Mouse (Mus musculus): ENCODE measurements around the gene Plcb1.

The Plcb1 gene

GRCm38 (mm10) chr2:134838185-134838584, 52.3 kb downstream of the Plcb1 start:
- no peak for DNase-seq (ENCODE audit: low spot score)

DNA sequence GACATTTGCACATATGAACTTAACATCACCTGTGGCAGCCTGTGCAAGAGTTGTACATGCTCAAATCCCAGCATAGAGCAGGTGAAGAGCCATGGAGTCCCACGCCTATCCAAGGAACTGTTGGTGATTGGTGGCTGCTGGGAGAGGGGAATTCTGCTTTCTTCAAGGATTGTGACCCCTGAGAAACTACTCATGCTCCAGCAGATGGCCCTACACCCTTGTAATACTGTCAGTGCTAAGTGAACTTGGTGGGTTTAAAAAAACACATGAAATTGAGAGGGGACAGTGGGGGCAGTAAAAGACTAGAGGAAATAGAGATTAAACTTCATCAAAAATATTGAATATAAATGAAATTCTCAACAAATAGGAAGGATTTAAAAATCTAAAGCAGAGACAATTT, 53.0 kb downstream of the Plcb1 start:
- no peak for DNase-seq (ENCODE audit: low spot score)

DNA sequence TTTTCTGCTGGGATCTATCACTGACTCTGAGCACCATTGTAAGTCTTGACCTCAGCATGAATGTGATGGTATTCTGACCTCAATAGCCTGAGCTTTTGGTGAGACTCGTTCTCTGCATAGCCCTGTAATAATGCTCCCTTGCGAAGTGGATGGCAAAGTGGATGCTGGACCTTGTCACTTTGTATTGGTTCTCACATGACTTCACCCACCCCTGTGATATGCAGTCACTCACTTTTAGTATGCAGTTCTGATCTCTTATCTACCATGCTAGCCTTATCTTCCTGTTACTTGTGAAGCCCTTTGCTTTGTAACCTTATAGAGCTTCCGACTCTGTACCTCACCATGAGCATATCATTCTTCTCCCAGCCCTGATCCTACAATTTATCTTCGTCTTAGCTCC, 57.0 kb downstream of the Plcb1 start:
- DNase-seq (ENCODE audit: low spot score): no peak

GRCm38 (mm10) chr2:134844391-134845238, 58.7 kb downstream of the Plcb1 start:
- no peak for DNase-seq (ENCODE audit: low spot score)

- DNase-seq (ENCODE audit: low spot score): no peak
Observed at GRCm38 (mm10) chr2:134845239-134845738, 59.4 kb downstream of the Plcb1 start.

DNA sequence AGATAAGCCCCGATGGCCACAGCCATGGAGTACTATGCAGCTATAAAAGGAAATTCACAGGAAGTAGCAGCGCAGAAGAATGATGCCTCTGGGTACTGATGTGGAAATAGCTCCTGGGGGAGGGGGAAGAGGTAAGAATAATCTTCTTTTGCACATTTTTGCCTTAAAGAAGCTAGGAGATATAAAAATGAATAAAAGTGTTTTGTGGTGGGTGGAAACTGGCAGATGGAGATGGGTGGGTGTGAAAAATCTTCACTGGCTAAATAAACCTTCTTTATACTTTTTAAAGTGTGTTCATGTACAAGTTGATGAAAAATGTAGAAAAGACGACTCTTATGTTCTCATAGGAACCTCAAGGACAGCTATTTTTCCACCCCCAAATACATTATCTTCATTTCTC, 60.7 kb downstream of the Plcb1 start:
- DNase-seq (ENCODE audit: low spot score): no peak

- DNase-seq (ENCODE audit: low spot score): no peak
Observed at GRCm38 (mm10) chr2:134851189-134852171, 65.6 kb downstream of the Plcb1 start.

- no peak for DNase-seq (ENCODE audit: low spot score)
Observed at GRCm38 (mm10) chr2:134856239-134856638, 70.4 kb downstream of the Plcb1 start.

DNA sequence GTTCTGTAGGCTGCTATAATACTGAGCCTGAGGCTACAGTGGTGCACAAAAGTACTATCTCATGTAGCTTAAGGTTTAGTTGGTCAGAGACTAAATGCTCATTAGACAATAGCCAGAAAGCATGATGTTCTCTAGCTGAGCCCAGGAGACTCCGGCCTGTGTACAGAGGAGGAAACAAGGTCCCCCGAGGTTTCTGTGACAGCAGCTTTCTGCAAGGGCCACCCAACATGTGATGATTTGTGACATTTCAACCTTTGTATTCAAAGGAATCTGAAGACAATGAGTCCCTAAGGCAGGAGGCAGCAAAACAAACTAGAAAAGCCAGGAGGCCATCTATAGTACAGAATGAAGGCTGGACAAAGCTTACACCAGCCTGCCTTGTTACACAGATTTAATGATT, 70.8 kb downstream of the Plcb1 start:
- DNase-seq (ENCODE audit: low spot score): no peak

- peak; percentile 62 for DNase-seq (ENCODE audit: low spot score)
Observed at GRCm38 (mm10) chr2:134864985-134865645, 79.2 kb downstream of the Plcb1 start.

DNA sequence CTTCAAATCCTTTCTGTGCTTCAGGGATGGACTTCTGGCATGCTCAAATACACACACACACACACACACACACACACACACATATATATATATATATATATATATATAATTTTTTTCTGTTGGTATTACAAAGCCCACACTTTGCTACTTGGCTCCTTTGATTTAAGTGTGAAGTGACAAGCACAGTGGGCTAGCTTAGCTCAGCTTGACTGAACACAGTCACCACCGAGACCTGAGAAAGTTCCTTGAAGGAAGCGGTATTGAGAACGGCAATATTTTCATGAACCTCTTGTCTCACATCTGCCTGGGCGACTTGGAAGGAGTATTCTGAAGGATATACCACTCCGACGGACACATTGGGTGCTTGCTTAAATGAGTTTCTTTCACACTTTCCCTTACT, 81.5 kb downstream of the Plcb1 start:
- DNase-seq (ENCODE audit: low spot score): no peak

GRCm38 (mm10) chr2:134871692-134872489, 86.0 kb downstream of the Plcb1 start:
- no peak for DNase-seq (ENCODE audit: low spot score)

- DNase-seq (ENCODE audit: low spot score): no peak
Observed at GRCm38 (mm10) chr2:134872490-134872781, 86.6 kb downstream of the Plcb1 start.

DNA sequence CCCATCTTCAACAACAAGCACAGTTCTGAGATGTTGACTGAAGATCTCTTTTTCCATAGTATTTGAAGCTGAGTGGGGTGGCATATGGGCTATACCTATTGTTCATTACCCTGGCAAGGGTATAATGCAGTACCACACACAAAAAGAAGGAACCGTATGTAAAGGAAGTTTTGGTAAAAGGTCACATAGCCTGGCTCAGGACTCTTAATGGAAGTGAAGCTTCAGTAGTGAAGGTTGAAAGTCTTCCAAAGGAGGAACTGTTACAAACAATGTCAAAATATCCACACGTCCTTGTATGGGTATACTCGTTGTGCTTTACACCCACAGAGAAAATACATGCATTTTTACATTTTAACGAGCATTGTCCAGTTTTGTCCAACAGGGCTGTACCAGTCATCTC, 91.3 kb downstream of the Plcb1 start:
- DNase-seq (ENCODE audit: low spot score): no peak

DNA sequence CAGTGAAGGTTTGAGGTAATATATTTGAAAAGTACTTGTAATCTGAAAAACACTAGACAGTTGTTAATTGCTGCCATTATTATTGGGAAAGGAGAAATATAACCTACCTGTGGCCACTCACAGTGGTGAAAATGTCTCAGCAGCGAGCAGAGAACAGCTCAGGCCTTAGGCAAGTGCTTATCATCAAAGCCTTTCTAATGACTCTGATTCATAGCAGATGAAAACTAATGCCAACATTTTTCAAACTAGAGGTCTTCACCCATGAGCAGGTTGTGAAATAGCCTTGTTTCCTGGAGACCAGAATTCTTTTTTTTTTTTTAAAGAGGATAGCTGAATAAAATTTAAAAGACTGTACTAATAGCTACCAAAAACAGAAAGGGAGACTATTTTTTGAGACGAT, 105.3 kb downstream of the Plcb1 start:
- no peak for DNase-seq (ENCODE audit: low spot score)

DNA sequence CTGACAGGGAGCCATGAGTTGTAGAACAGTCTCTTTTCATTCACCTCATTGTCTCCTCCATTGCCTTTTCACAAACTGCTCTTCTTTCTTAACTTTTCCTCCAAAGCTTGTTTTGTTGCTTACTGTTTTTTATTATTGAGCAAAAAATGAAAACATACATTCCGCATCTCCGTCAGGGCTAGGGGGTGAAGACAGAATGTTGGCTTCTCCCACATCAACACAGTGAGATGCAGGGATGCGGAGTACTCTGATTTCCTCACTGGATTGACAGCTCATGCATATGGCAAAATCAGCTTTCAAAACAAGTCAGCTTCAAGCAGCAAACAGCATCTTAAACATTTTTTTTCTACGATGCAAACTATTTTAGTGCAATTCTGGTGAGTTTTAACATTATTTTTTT, 108.9 kb downstream of the Plcb1 start:
- DNase-seq (ENCODE audit: low spot score): no peak

DNA sequence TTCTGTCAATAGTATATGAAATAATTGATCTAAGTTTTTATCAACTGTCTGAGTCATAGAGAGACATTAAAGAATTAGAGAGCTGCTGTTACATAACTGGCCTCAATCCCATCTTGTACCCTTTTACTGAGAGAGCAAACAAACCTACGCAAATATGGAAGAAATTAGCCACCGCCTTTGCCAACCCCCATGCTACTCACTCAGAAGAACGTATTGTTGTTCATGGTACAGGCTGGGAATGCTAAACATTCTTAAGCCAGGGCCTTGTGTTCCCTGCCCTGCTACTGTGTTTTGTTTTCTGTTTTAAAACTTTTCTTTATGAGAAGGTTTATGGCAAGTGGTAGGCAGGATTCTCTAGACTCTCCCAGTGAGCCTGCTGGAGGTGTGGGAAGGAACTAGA, 110.3 kb downstream of the Plcb1 start:
- DNase-seq (ENCODE audit: low spot score): no peak

DNA sequence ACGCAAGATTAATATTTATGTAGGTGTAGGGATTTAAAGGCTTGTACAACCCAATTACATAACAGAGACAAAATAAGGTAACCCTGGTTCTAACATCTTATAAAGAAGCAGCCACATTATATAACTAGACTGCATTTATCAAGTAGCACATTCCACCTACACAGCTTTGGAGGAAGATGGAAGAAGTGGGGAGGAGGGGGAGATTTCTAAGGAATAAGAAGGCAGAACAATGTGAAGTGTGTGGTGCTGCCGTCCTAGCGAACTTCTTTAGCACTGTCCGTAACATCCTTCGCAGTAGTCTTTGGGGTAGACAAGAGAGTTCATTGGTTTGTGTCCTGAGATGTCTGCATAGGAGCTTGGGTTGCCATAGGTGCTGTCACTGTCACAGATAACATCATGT, 111.2 kb downstream of the Plcb1 start:
- no peak for DNase-seq (ENCODE audit: low spot score)

DNA sequence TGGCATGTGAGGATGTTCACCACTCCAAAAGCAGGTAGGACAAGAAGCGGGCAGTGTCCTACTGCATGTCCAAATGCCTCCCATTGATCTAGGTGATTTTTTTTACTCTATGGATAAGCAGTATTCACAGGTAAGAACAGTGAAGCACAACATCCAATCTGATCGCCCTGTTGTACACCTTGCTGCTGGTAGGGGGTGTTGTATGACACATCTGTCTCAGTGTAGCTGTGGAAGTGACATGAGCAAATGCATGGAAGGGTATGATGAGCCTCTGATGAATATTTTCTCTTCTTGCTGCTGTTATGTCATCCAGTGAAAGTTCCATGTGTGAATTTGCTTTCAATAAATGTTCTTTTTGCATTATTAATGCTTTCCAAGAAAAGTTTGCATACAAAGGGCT, 115.7 kb downstream of the Plcb1 start:
- no peak for DNase-seq (ENCODE audit: low spot score)

DNA sequence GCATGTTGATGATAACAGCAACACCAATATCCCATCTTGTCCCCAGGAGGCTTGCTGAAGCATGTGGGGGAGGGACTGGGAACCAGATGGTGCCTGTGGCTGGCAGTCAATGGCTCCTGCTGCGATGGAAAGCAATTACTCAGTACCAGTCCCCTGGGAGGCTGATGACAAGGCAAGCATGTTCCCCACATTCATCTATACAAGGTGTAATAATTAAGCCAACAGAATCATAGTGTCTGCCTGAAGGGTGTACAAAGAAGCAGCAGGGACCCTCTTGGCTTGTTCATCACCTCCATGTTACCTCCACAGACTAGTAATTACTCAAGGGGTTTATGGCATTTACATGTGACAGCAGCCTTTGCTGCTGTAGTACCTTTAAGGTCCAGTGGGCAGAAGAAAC, 125.0 kb downstream of the Plcb1 start:
- DNase-seq (ENCODE audit: low spot score): no peak

GRCm38 (mm10) chr2:134911360-134911759, 125.5 kb downstream of the Plcb1 start:
- no peak for DNase-seq (ENCODE audit: low spot score)

DNA sequence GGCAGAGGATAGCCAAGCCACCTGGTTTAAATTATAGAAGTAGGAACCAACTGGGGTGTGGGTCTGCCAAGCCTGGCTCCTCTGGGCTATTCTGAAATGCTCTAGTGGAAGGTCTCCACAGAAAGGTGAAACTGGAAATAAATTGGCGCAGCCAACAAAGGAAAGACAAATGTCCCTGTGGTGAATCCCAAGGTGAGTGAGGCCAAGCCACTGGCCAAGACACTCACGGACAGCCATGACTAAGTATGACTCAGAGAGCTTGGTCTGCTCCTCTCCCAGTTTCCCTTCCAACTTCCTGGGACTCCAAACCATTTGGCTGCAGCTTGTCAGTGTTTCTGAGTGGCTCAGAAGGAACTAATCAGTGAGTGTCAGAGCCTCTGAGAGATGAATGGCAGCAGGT, 126.7 kb downstream of the Plcb1 start:
- no peak for DNase-seq (ENCODE audit: low spot score)
